Mouse (Mus musculus) stomach, embryonic 16.5 days (tissue): Measurements from ENCODE around the gene Vps35l. TPM values are rescaled to one million over a fixed set of nuclear protein-coding genes. Genes with fewer than 3 reads are reported as not detected.

Experiments
- ATAC-seq: fragments of 200-750 bp; cut with Nextera tagmentation; 2 replicates; pipeline ENCODE4 v1.8.0; 2017; ENCODE audit warnings: moderate number of reproducible peaks, moderate TSS enrichment; ENCODE audit not compliant: insufficient read depth, low FRiP score
- H3K27ac ChIP-seq: fragments of 300-500 bp; sonication (generic); 2 replicates; pipeline ENCODE4 v1.5.1; 2014; ENCODE audit warnings: low read length
- H3K27me3 ChIP-seq: fragments of 300-500 bp; sonication (generic); 2 replicates; pipeline ENCODE4 v1.6.1; 2014; ENCODE audit warnings: low read length, control low read depth, mixed read lengths; ENCODE audit not compliant: control insufficient read depth, insufficient read depth
- H3K36me3 ChIP-seq: fragments of 300-500 bp; sonication (generic); 2 replicates; pipeline ENCODE4 v1.6.1; 2014; ENCODE audit warnings: low read length; ENCODE audit not compliant: control insufficient read depth, insufficient read depth
- H3K4me1 ChIP-seq: fragments of 300-500 bp; sonication (generic); 2 replicates; pipeline ENCODE4 v1.6.1; 2014; ENCODE audit warnings: low read length, control low read depth, mixed read lengths; ENCODE audit not compliant: control insufficient read depth, insufficient read depth
- H3K4me2 ChIP-seq: fragments of 300-500 bp; sonication (generic); 2 replicates; pipeline ENCODE4 v1.6.1; 2014; ENCODE audit warnings: low read depth, low read length, mixed read lengths
- H3K4me3 ChIP-seq: fragments of 300-500 bp; sonication (generic); replicated peaks from 2 replicates; pipeline ENCODE4 v1.5.1; 2014; ENCODE audit warnings: mild to moderate bottlenecking, low read length
- H3K9ac ChIP-seq: fragments of 300-500 bp; sonication (generic); 2 replicates; pipeline ENCODE4 v1.6.1; 2014; ENCODE audit warnings: low read length
- H3K9me3 ChIP-seq: fragments of 300-500 bp; sonication (generic); replicated peaks from 2 replicates; pipeline ENCODE4 v1.6.1; 2016; ENCODE audit warnings: low read length, control low read depth; ENCODE audit not compliant: control insufficient read depth
- WGBS: fragments of 180-500 bp; shearing (Covaris S2); extraction: QIAGEN DNeasy Blood & Tissue Kit; methylation state at CpG from one replicate; pipeline ENCODE4 v1.1.7; 2014; 5-methylcytosine and 5-hydroxymethylcytosine counted together
- polyA plus RNA-seq: library from polyadenylated mRNA; unstranded; fragments of >200 nt; fragmentation: Nextera tagmentation; extraction: Ambion mirVana; gene quantifications from 2 replicates; pipeline ENCODE4 v1.2.1, GENCODE M21; 2015

Vps35l gene
- polyA plus RNA-seq, 1 experiment from 2014 or later, result 57.2 TPM

DNA sequence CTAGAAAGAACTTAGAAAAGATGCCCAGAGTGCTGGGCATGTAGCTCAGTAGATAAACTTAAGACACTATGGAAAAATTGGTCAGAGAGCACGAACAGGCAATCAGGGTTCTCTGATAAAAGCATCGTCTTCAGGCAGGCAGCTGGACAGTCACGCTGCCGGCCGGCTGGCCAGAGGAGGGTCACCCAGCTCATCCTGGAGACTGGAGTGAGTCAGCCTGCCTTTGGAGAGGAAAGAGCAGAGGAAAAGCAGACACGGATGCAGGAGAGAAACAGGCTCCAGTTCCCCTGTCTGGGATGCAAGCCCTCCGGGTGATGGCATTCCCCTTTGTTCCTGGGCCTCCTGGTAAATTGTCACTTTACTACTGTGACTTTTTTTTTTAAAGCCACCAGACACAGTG, 57.6 kb downstream of the Vps35l start:
- Histone ChIP-seq H3K4me1 (no peaks in the 10 kb centered on the region), H3K4me3 (no peak overlapping the region), H3K9me3 (no peaks in the 10 kb centered on the region), H3K27me3 (no peaks in the 10 kb centered on the region), H3K9ac (no peak overlapping the region), H3K4me2 (no peak overlapping the region), H3K27ac (no peak overlapping the region), H3K36me3 (0 out of 2 replicates have a peak, but pooled peaks cover 4% of the 10 kb centered on the region)
- WGBS, result 78% methylated on average over 7 of the region's 7 CpGs
- ATAC-seq, result no peak

DNA sequence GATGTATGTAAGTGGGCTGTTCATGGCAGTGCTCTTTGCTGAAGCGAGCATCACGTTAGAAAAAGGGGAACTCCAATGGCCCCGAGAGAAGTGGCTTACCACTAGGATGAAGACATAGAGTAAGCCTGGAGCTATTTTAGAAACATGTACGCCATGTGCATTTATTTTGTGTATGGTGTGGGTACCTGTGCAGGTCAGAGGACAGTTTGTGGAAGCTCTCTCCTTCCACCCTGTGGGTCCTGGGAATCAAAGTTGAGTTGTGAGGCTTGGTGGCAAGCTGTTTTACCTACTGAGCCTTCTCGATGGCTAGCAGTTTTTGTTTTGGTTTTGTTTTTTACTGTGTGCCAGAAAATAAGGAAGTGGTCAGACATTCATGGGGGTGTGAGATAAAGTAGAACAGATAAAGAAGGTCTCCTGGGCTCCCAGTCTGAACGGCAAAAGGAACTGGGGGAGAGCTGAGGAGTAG, 58.1 kb downstream of the Vps35l start:
- H3K4me1 ChIP-seq, result no peaks in the 10 kb centered on the region
- no peaks in the 10 kb centered on the region for H3K9me3 ChIP-seq
- 82% methylated on average over 6 of the region's 6 CpGs for WGBS
- no peak overlapping the region for H3K9ac ChIP-seq
- H3K4me2 ChIP-seq, result no peak overlapping the region
- ATAC-seq, result no peak
- H3K4me3 ChIP-seq, result no peak overlapping the region
- no peaks in the 10 kb centered on the region for H3K27me3 ChIP-seq
- H3K36me3 ChIP-seq, result 0 out of 2 replicates have a peak, but pooled peaks cover 4% of the 10 kb centered on the region
- H3K27ac ChIP-seq, result no peak overlapping the region

DNA sequence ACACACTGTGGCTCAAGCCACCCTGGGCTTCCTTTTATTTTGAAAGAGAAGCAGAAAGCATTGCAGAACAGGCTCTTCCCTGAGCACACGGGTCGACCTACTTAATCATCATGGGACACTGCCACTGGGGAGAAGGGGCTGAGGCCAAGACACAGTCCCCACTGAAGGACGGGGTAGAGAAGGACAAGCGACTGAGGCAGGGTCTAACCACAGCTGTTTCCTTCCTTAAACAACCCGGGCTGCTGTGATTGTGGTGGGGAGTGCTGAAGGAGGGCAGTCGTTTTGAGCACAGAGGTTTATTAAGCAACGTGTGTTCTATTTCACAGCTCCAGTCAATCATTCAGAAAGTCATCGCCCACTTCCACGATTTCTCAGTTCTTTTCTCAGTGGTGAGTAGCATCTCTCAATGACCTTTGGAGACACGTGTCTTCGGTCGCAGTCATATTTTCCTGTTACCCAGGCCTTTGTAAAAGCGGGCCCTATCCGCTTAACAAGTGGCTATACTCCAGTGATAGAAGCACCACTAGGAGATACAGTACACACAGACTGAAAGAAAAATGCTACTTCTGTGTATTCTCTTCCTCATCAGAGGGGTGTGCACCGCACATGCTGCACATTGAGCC, 60.2 kb downstream of the Vps35l start:
- Histone ChIP-seq H3K36me3 (0 out of 2 replicates have a peak, but pooled peaks cover 4% of the 10 kb centered on the region), H3K4me2 (no peak overlapping the region), H3K9ac (no peak overlapping the region), H3K4me1 (no peaks in the 10 kb centered on the region), H3K9me3 (no peaks in the 10 kb centered on the region), H3K27ac (no peak overlapping the region), H3K4me3 (no peak overlapping the region), H3K27me3 (no peaks in the 10 kb centered on the region)
- ATAC-seq, result no peak
- WGBS, result 83% methylated on average over 15 of the region's 15 CpGs

DNA sequence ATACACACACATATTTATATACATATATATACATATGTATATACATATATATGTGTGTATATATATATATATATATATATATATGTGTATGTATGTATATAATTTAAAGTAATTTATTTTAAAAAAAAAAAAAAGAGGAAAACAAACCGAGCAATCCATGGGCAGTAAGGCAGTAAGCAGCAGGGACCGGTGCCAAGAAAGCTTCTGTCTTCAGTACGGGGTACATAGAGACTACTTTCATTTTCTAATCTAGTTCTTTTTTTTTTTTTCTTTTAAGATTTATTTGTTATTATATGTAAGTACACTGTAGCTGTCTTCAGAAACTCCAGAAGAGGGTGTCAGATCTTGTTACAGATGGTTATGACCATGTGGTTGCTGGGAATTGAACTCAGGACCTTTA, 61.8 kb downstream of the Vps35l start:
- H3K36me3 ChIP-seq, result 0 out of 2 replicates have a peak, but pooled peaks cover 4% of the 10 kb centered on the region
- no peak overlapping the region for H3K4me2 ChIP-seq
- 89% methylated on average over 3 of the region's 3 CpGs for WGBS
- no peaks in the 10 kb centered on the region for H3K27me3 ChIP-seq
- no peak overlapping the region for H3K9ac ChIP-seq
- no peak overlapping the region for H3K27ac ChIP-seq
- H3K9me3 ChIP-seq, result no peaks in the 10 kb centered on the region
- peaks cover 4% of the 10 kb centered on the region for H3K4me1 ChIP-seq
- H3K4me3 ChIP-seq, result no peak overlapping the region
- no peak for ATAC-seq

DNA sequence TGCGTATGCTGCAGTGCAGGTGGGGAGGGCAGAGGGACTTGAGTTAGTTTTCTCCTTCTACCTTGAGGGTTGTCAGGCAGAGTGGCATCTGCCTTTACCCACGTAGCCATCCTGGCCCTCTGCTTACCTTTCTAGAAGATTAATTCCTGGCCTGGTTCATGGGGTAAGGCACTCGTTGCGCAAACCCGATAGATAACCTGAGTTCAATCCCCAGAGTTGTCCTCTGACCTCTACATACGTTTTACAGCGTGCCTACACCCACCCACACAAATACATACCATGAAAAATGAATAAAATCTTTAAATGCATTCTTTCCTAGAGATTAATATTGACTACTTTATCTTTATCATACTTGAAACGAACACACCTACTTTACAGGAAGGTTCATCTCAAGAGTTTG, 63.4 kb downstream of the Vps35l start:
- Histone ChIP-seq H3K27me3 (no peaks in the 10 kb centered on the region), H3K4me3 (no peak overlapping the region), H3K9me3 (no peaks in the 10 kb centered on the region), H3K27ac (no peak overlapping the region), H3K4me2 (no peak overlapping the region), H3K36me3 (no peaks in the 10 kb centered on the region), H3K9ac (no peak overlapping the region), H3K4me1 (peaks cover 15% of the 10 kb centered on the region)
- 83% methylated on average over 8 of the region's 8 CpGs for WGBS
- no peak for ATAC-seq

DNA sequence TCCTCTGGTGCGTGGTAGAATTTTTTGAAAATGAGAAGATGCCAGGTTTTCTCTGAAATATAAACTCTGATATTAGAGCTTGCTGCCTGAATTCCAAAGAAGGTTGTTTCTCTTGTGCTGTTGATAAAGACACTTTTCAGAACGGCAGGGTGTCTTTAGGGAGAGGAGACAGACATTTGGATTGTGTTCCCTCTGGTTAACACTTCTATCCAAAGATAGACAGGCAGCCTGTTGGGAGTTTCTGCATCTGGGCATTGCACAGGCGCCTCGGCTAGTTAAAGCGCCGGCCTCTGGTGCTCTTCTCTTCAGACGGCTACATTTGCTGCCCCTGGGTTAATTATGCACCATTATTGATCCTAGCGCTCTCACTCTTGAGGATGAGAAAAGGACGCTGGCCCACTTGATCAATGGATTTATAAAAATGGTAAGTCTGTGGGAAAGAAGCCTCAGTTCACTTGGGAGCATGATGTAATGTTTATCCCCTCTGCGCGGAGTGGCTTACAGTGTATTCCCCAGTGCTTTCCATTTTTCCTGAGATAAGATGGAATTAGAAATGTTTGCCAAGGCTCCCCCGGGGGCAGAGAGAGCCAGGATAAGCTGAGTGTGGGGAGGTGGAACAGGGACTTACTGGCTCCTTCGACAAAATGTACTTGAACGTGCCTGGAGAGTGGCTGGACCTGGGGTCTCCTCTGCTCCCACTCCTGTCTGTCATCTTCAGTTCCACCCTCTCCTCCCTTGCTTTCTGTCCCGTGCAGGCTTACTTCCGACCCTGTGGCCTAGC, 66.8 kb downstream of the Vps35l start:
- no peak for ATAC-seq
- H3K9me3 ChIP-seq, result no peaks in the 10 kb centered on the region
- no peaks in the 10 kb centered on the region for H3K36me3 ChIP-seq
- 0 out of 2 replicates have a peak overlapping the region, but pooled peaks have one; percentile 20 for H3K9ac ChIP-seq
- WGBS, result 47% methylated on average over 16 of the region's 16 CpGs
- no peak overlapping the region for H3K4me3 ChIP-seq
- no peaks in the 10 kb centered on the region for H3K27me3 ChIP-seq
- H3K4me1 ChIP-seq, result peaks cover 15% of the 10 kb centered on the region
- H3K27ac ChIP-seq, result peak overlapping the region; percentile 43
- no peak overlapping the region for H3K4me2 ChIP-seq

DNA sequence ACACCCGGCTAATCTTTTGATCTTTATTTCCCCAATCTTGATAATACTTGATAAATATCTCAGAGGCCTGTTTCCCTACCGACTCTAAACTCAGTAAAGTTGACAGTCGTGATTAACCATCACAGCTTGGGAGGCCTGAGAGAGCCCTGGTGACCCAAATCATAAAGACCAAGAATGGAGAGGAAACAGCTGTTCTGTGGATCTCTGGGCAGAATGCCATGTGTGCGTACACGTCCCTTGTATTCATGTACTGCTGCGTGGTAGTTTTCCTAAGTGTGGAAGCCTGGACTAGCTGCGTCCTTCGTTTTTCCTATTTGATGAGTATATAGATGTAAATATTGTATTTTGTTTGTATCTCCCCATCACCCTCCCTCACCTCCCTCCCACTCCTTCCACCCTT, 67.9 kb downstream of the Vps35l start:
- ATAC-seq, result peak; percentile 52
- 44% methylated on average over 8 of the region's 8 CpGs for whole genome bisulfite sequencing
- H3K4me1 ChIP-seq, result peaks cover 15% of the 10 kb centered on the region
- H3K9ac ChIP-seq, result no peak overlapping the region
- no peak overlapping the region for H3K4me3 ChIP-seq
- H3K4me2 ChIP-seq, result no peak overlapping the region
- no peaks in the 10 kb centered on the region for H3K36me3 ChIP-seq
- no peak overlapping the region for H3K27ac ChIP-seq
- H3K27me3 ChIP-seq, result no peaks in the 10 kb centered on the region
- H3K9me3 ChIP-seq, result no peaks in the 10 kb centered on the region

DNA sequence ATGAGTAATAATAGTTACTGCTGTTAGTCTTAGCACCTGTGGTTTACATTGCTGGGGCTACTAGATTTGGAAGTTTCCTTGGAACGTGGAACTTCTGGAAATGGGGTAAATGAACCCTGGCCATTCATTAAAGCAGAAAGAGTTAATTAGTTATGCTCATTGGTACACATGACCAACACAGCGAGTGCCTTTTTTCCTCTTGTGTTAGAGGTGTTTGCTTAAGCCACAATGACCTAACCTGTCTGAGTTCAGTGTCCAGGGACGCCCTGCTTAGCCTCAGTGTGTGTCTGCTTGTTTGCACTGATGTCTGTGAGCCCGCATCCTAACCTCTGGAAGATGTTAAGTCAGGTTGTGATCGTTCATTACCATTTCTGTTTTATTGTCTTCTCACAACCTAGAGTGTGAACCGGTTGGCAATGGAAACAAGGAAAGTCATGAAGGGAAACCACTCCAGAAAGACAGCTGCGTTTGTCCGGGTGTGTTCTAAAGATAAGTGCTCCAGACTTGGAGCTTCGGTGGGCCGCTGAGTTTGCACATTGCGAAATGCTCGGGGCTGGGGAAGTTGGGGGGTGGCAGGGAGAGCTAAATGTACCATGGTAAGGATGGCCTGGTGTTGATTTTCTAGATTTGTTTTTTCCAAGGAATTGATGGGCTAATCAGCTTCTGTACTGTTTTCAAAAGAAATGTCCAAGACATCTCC, 71.5 kb downstream of the Vps35l start:
- no peak overlapping the region for H3K4me2 ChIP-seq
- H3K4me1 ChIP-seq, result peaks cover 13% of the 10 kb centered on the region
- no peak for ATAC-seq
- WGBS, result 59% methylated on average over 12 of the region's 12 CpGs
- H3K4me3 ChIP-seq, result no peak overlapping the region
- no peak overlapping the region for H3K9ac ChIP-seq
- no peaks in the 10 kb centered on the region for H3K9me3 ChIP-seq
- H3K27ac ChIP-seq, result no peak overlapping the region
- H3K27me3 ChIP-seq, result no peaks in the 10 kb centered on the region
- H3K36me3 ChIP-seq, result no peaks in the 10 kb centered on the region

DNA sequence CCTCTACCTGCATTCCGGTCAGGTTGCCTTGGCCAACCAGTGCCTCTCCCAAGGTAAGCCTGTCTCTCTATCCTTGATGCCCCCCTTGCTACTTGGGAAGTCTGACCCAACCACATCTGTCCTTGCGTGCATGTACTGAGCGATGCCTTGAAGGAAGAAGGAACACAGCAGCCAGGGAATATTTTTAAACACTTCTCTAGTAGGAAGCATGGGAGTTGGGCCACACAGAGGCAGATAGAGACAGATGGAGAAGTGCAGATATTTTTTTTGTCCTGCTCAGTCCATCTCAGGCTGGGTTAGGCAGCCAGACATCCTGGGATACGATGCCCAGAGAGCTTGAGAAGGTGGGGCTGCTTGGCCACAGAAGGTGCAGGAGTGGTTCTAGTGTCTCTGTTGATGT, 73.6 kb downstream of the Vps35l start:
- H3K9ac ChIP-seq, result no peak overlapping the region
- H3K4me3 ChIP-seq, result no peak overlapping the region
- H3K27ac ChIP-seq, result no peak overlapping the region
- no peaks in the 10 kb centered on the region for H3K27me3 ChIP-seq
- H3K9me3 ChIP-seq, result no peaks in the 10 kb centered on the region
- H3K4me2 ChIP-seq, result no peak overlapping the region
- no peak for ATAC-seq
- H3K4me1 ChIP-seq, result no peaks in the 10 kb centered on the region
- H3K36me3 ChIP-seq, result peaks cover 6% of the 10 kb centered on the region; the same call in 1 of the 2 replicates
- WGBS, result 92% methylated on average over 4 of the region's 4 CpGs
